Comparison of ENCODE assay signal across 31 mouse cellular contexts in genomic region chr13:54051641-54052040, GRCm38 (mm10). TPM values are rescaled to one million over a fixed set of nuclear protein-coding genes. Genes with fewer than 3 reads are reported as not detected.
A peak's percentile ranks its signal among the peaks of the same experiment; 100 is the strongest.
DNase-seq lines count a peak whose midpoint lies in the region; ATAC-seq and TF ChIP-seq lines count a peak whose summit lies in the region.
"Had no signal": no experiment of that assay in that cellular context is flagged by ENCODE, and none has a peak within 500 bp of the region (broad histone marks: within the 10 kb centered on the region; RNA-seq: fewer than 3 reads in every experiment).

No protein-coding gene starts in this region.

- H3K36me3 ChIP-seq in forebrain, embryonic 13.5 days (ENCODE audit: poor library complexity, severe bottlenecking): no peaks in the 10 kb centered on the region
- no peaks in the 10 kb centered on the region for H3K36me3 ChIP-seq in forebrain, embryonic 11.5 days (ENCODE audit: control insufficient read depth, insufficient read depth, low read length)
- H3K36me3 ChIP-seq in kidney, embryonic 15.5 days: no peaks in the 10 kb centered on the region
- H3K36me3 ChIP-seq: heart, embryonic 12.5 days; limb, embryonic 13.5 days; lung, embryonic 15.5 days; midbrain, embryonic 12.5 days; neural tube, embryonic 12.5 days had no signal

- H3K4me1 ChIP-seq in forebrain, embryonic 13.5 days: peaks cover 14% of the 10 kb centered on the region
- H3K4me1 ChIP-seq in forebrain, embryonic 11.5 days (replicated peaks; ENCODE audit: control insufficient read depth, insufficient read depth, low read length): no peaks in the 10 kb centered on the region; the same call in 1 of the 2 replicates
- peaks cover 11% of the 10 kb centered on the region for H3K4me1 ChIP-seq in kidney, embryonic 15.5 days

- 35% methylated on average over 7 of the region's 7 CpGs for WGBS in forebrain, embryonic 13.5 days
- WGBS in forebrain, embryonic 11.5 days: 40% methylated on average over 7 of the region's 7 CpGs
- 70% methylated on average over 7 of the region's 7 CpGs for WGBS in kidney, embryonic 15.5 days

- no peak overlapping the region for H3K4me3 ChIP-seq in forebrain, embryonic 13.5 days
- H3K4me3 ChIP-seq in forebrain, embryonic 11.5 days (ENCODE audit: low read depth, low read length): no peak overlapping the region
- 0 out of 2 replicates have a peak overlapping the region, but pooled peaks have one; percentile 0 for H3K4me3 ChIP-seq in layer of hippocampus, adult 2 months
- no peak overlapping the region for H3K4me3 ChIP-seq in kidney, embryonic 15.5 days (replicated peaks)
- H3K4me3 ChIP-seq: gastrocnemius, adult 2 months; heart, adult 2 months; heart, embryonic 12.5 days; limb, embryonic 13.5 days; lung, embryonic 15.5 days; midbrain, embryonic 12.5 days; myocyte; neural tube, embryonic 12.5 days had no signal

- H3K9me3 ChIP-seq in forebrain, embryonic 13.5 days (replicated peaks): no peaks in the 10 kb centered on the region
- H3K9me3 ChIP-seq in forebrain, embryonic 11.5 days (ENCODE audit: control insufficient read depth, low read length): no peaks in the 10 kb centered on the region
- no peaks in the 10 kb centered on the region for H3K9me3 ChIP-seq in kidney, embryonic 15.5 days (replicated peaks)
- H3K9me3 ChIP-seq: heart, embryonic 12.5 days; limb, embryonic 13.5 days; lung, embryonic 15.5 days; midbrain, embryonic 12.5 days; neural tube, embryonic 12.5 days had no signal

- no peak overlapping the region for H3K27ac ChIP-seq in forebrain, embryonic 13.5 days
- no peak overlapping the region for H3K27ac ChIP-seq in forebrain, embryonic 11.5 days (ENCODE audit: low read depth, low read length)
- H3K27ac ChIP-seq in layer of hippocampus, adult 2 months: no peak overlapping the region
- no peak overlapping the region for H3K27ac ChIP-seq in kidney, embryonic 15.5 days
- H3K27ac ChIP-seq: gastrocnemius, adult 2 months; heart, adult 2 months; limb, embryonic 13.5 days; lung, embryonic 15.5 days; midbrain, embryonic 12.5 days; neural tube, embryonic 12.5 days had no signal

- peaks cover 28% of the 10 kb centered on the region for H3K27me3 ChIP-seq in forebrain, embryonic 13.5 days
- H3K27me3 ChIP-seq in forebrain, embryonic 11.5 days (ENCODE audit: control insufficient read depth, insufficient read depth, low read length): peaks cover 14% of the 10 kb centered on the region
- peaks cover 37% of the 10 kb centered on the region for H3K27me3 ChIP-seq in kidney, embryonic 15.5 days

- H3K4me2 ChIP-seq in forebrain, embryonic 13.5 days: peak overlapping the region; percentile 14; the same call in 1 of the 2 replicates
- H3K4me2 ChIP-seq in forebrain, embryonic 11.5 days (ENCODE audit: low read depth, low read length, severe bottlenecking): no peak overlapping the region
- no peak overlapping the region for H3K4me2 ChIP-seq in kidney, embryonic 15.5 days
- H3K4me2 ChIP-seq: heart, embryonic 12.5 days; limb, embryonic 13.5 days; liver, embryonic 11.5 days; lung, embryonic 15.5 days; midbrain, embryonic 12.5 days; neural tube, embryonic 12.5 days had no signal

- H3K9ac ChIP-seq in forebrain, embryonic 13.5 days: no peak overlapping the region
- H3K9ac ChIP-seq in forebrain, embryonic 11.5 days (ENCODE audit: low read length): no peak overlapping the region
- H3K9ac ChIP-seq in kidney, embryonic 15.5 days: no peak overlapping the region
- H3K9ac ChIP-seq: heart, embryonic 12.5 days; limb, embryonic 13.5 days; lung, embryonic 15.5 days; midbrain, embryonic 12.5 days; neural tube, embryonic 12.5 days had no signal

- ATAC-seq in forebrain, embryonic 13.5 days: no peak
- no peak for ATAC-seq in forebrain, embryonic 11.5 days (replicated peaks; ENCODE audit: low FRiP score)
- ATAC-seq in kidney, embryonic 15.5 days (replicated peaks; ENCODE audit: low FRiP score): no peak
- ATAC-seq: intestine, embryonic 16.5 days had no signal

- TF ChIP-seq CTCF in layer of hippocampus, adult 2 months (conservative IDR thresholded peaks at IDR 0.05): no peak

- DNase-seq in forebrain, embryonic 11.5 days (ENCODE audit: low spot score): no peak
- no peak for DNase-seq in layer of hippocampus, adult 2 months (ENCODE audit: low spot score in 2 of 2)
- no peak for DNase-seq in layer of hippocampus, postnatal 14 days (ENCODE audit: low spot score in 2 of 2)
- DNase-seq in Muller cell, postnatal 12 days (ENCODE audit: inconsistent ontology term): peak; percentile 24
- peak; percentile 77 for DNase-seq in retina, embryonic 14.5 days (ENCODE audit: low spot score)
- DNase-seq: adrenal gland, adult 8-10 months; cerebellum, adult 8-10 months; cerebellum, postnatal 25 days; gastrocnemius, adult 2 months; gastrocnemius, postnatal 36 days; heart, adult 2 months; kidney, adult 8-10 months; kidney, postnatal 10 days; layer of hippocampus, adult 9-11 months had no signal

RNA-seq across cellular contexts. Expression of gene Drd1, which starts 3.9 kb away (rescaled TPM):
- 3.4 and 4.1 TPM in 2 replicates for polyA plus RNA-seq in forebrain, embryonic 13.5 days (2015; fragmentation: Nextera tagmentation; extraction: Ambion mirVana)
- polyA plus RNA-seq in forebrain, embryonic 11.5 days (2014; fragmentation: Nextera tagmentation; extraction: Ambion mirVana): 0.15 and 0.19 TPM in 2 replicates
- total RNA-seq in layer of hippocampus, adult 2 months (2021): 1 to 10 TPM; 5.4 to 8.7 TPM
- total RNA-seq in layer of hippocampus, postnatal 14 days (2021): 1 to 10 TPM; 2.4 to 2.9 TPM
- polyA plus RNA-seq in kidney, embryonic 15.5 days (2015; fragmentation: Nextera tagmentation; extraction: Ambion mirVana): 0.32 and 0.49 TPM in 2 replicates
- total RNA-seq: CH12.LX; ES-E14; gastrocnemius, postnatal 36 days; hematopoietic stem cell, adult 5-6 weeks; megakaryocyte progenitor cell, adult 5-6 weeks had no signal
- polyA plus RNA-seq: C2C12; heart, embryonic 12.5 days; large intestine, adult 2 months; limb, embryonic 13.5 days; liver, embryonic 11.5 days; liver, embryonic 16.5 days; myocyte had no signal

RNA-seq across cellular contexts. Expression of gene Sfxn1, which starts 20.0 kb away (rescaled TPM):
- 79.4 and 83.0 TPM in 2 replicates for polyA plus RNA-seq in forebrain, embryonic 13.5 days (2015; fragmentation: Nextera tagmentation; extraction: Ambion mirVana)
- 94.5 and 96.9 TPM in 2 replicates for polyA plus RNA-seq in forebrain, embryonic 11.5 days (2014; fragmentation: Nextera tagmentation; extraction: Ambion mirVana)
- 10 to 100 TPM; 48.7 to 49.1 TPM for total RNA-seq in layer of hippocampus, adult 2 months (2021)
- total RNA-seq in layer of hippocampus, postnatal 14 days (2021): 10 to 100 TPM; 52.3 to 52.9 TPM
- 95.7 and 97.2 TPM in 2 replicates for polyA plus RNA-seq in kidney, embryonic 15.5 days (2015; fragmentation: Nextera tagmentation; extraction: Ambion mirVana)

Comparison
In these comparisons a context has a peak if more than half of its experiments do, and no peak if none do; other contexts are left out.
1. DNase-seq: peak in Muller cell, postnatal 12 days (single experiment) and retina, embryonic 14.5 days (single experiment); none in forebrain, embryonic 11.5 days (single experiment), layer of hippocampus, adult 2 months (0 of 2) and layer of hippocampus, postnatal 14 days (0 of 2).